ENCODE assay signal across 27 mouse cellular contexts in the genomic region with DNA sequence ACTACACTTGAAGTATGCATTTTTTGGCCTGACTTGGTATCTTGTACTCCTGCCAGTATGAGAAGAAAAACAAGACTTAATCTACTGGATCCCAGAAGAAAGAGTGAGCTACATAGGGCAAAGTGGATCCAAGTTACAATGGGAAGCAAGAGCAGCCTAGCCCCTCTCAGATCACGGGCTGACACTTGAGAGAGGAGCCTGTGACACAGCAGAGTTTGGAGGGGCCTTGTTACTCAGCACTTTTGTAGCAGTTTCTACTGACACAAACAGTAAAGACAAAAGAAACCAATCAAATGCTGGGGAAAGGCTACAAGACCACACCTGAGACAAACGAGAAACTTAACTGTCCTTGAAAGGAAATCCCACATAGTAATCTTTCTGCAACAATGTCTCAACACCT. TPM values are rescaled to one million over a fixed set of nuclear protein-coding genes. Genes with fewer than 3 reads are reported as not detected.
DNase-seq lines count a peak whose midpoint lies in the region; ATAC-seq and TF ChIP-seq lines count a peak whose summit lies in the region.
"Had no signal": no experiment of that assay in that cellular context is flagged by ENCODE, and none has a peak within 500 bp of the region (broad histone marks: within the 10 kb centered on the region; RNA-seq: fewer than 3 reads in every experiment).

No protein-coding gene starts in this region.

- H3K9ac ChIP-seq in liver, embryonic 15.5 days = no peak overlapping the region
- no peak overlapping the region for H3K9ac ChIP-seq in liver, embryonic 11.5 days (ENCODE audit: low read depth, low read length)
- H3K9ac ChIP-seq in liver, postnatal 0 days (replicated peaks) = no peak overlapping the region
- no peak overlapping the region for H3K9ac ChIP-seq in hindbrain, embryonic 12.5 days
- H3K9ac ChIP-seq: forebrain, postnatal 0 days; heart, embryonic 12.5 days; hindbrain, embryonic 14.5 days; limb, embryonic 12.5 days; liver, embryonic 13.5 days; lung, embryonic 14.5 days; midbrain, embryonic 12.5 days; neural tube, embryonic 13.5 days had no signal

- H3K4me3 ChIP-seq in liver, embryonic 15.5 days (replicated peaks) = no peak overlapping the region
- no peak overlapping the region for H3K4me3 ChIP-seq in liver, embryonic 11.5 days (ENCODE audit: low read depth, low read length)
- no peak overlapping the region for H3K4me3 ChIP-seq in liver, postnatal 0 days (ENCODE audit: low read depth, low read length)
- no peak overlapping the region for H3K4me3 ChIP-seq in hindbrain, embryonic 12.5 days
- H3K4me3 ChIP-seq: erythroblast, embryonic 14.5 days; heart, embryonic 12.5 days; left cerebral cortex, adult 2 months; limb, embryonic 12.5 days; liver, embryonic 13.5 days; midbrain, embryonic 12.5 days; neural tube, embryonic 13.5 days had no signal

- ATAC-seq in liver, embryonic 15.5 days (ENCODE audit: insufficient read depth) = no peak
- ATAC-seq in liver, embryonic 11.5 days (replicated peaks; ENCODE audit: low FRiP score) = no peak
- no peak for ATAC-seq in liver, postnatal 0 days
- no peak for ATAC-seq in hindbrain, embryonic 12.5 days (ENCODE audit: low FRiP score)
- ATAC-seq: forebrain, postnatal 0 days; intestine, postnatal 0 days had no signal

- no peaks in the 10 kb centered on the region for H3K9me3 ChIP-seq in liver, embryonic 15.5 days (replicated peaks)
- H3K9me3 ChIP-seq in liver, embryonic 11.5 days (ENCODE audit: control insufficient read depth, low read length) = no peaks in the 10 kb centered on the region
- no peaks in the 10 kb centered on the region for H3K9me3 ChIP-seq in liver, postnatal 0 days (ENCODE audit: low read length)
- H3K9me3 ChIP-seq in hindbrain, embryonic 12.5 days (replicated peaks) = no peaks in the 10 kb centered on the region
- H3K9me3 ChIP-seq: heart, embryonic 12.5 days; limb, embryonic 12.5 days; liver, embryonic 13.5 days; midbrain, embryonic 12.5 days; neural tube, embryonic 13.5 days had no signal

- 0 out of 2 replicates have a peak overlapping the region, but pooled peaks have one; percentile 41 for H3K27ac ChIP-seq in liver, embryonic 15.5 days (replicated peaks)
- H3K27ac ChIP-seq in liver, embryonic 11.5 days (ENCODE audit: low read depth, low read length) = no peak overlapping the region
- H3K27ac ChIP-seq in liver, postnatal 0 days (ENCODE audit: low read depth) = peak overlapping the region; percentile 55
- H3K27ac ChIP-seq in hindbrain, embryonic 12.5 days = no peak overlapping the region
- H3K27ac ChIP-seq: hindbrain, embryonic 14.5 days; left cerebral cortex, adult 2 months; limb, embryonic 12.5 days; midbrain, embryonic 12.5 days; neural tube, embryonic 13.5 days had no signal

- 7% methylated on average over 2 of the region's 2 CpGs for WGBS in liver, embryonic 15.5 days (ENCODE audit: insufficient replicate concordance)
- WGBS in liver, embryonic 11.5 days = 43% methylated on average over 2 of the region's 2 CpGs
- WGBS in liver, postnatal 0 days (ENCODE audit: insufficient replicate concordance) = 20% methylated on average over 2 of the region's 2 CpGs
- WGBS in hindbrain, embryonic 12.5 days = 60% methylated on average over 2 of the region's 2 CpGs

- no peaks in the 10 kb centered on the region for H3K27me3 ChIP-seq in liver, embryonic 15.5 days
- H3K27me3 ChIP-seq in liver, embryonic 11.5 days (replicated peaks; ENCODE audit: control insufficient read depth, insufficient read depth, low read length) = no peaks in the 10 kb centered on the region
- H3K27me3 ChIP-seq in liver, postnatal 0 days (ENCODE audit: insufficient read depth, low read length) = no peaks in the 10 kb centered on the region
- no peaks in the 10 kb centered on the region for H3K27me3 ChIP-seq in hindbrain, embryonic 12.5 days
- H3K27me3 ChIP-seq: heart, embryonic 12.5 days; limb, embryonic 12.5 days; liver, embryonic 13.5 days; midbrain, embryonic 12.5 days; neural tube, embryonic 13.5 days had no signal

- H3K4me2 ChIP-seq in liver, embryonic 15.5 days = no peak overlapping the region
- H3K4me2 ChIP-seq in liver, embryonic 11.5 days = no peak overlapping the region
- H3K4me2 ChIP-seq in liver, postnatal 0 days (ENCODE audit: low read depth, low read length) = peak overlapping the region; percentile 36; the same call in 1 of the 2 replicates
- no peak overlapping the region for H3K4me2 ChIP-seq in hindbrain, embryonic 12.5 days (replicated peaks)
- H3K4me2 ChIP-seq: heart, embryonic 12.5 days; hindbrain, embryonic 14.5 days; limb, embryonic 12.5 days; liver, embryonic 13.5 days; lung, embryonic 14.5 days; midbrain, embryonic 12.5 days; neural tube, embryonic 13.5 days had no signal

- H3K36me3 ChIP-seq in liver, embryonic 15.5 days (replicated peaks) = no peaks in the 10 kb centered on the region
- H3K36me3 ChIP-seq in liver, embryonic 11.5 days (ENCODE audit: control insufficient read depth, insufficient read depth, low read length) = no peaks in the 10 kb centered on the region
- H3K36me3 ChIP-seq in liver, postnatal 0 days (replicated peaks; ENCODE audit: insufficient read depth, low read length) = no peaks in the 10 kb centered on the region
- no peaks in the 10 kb centered on the region for H3K36me3 ChIP-seq in hindbrain, embryonic 12.5 days
- H3K36me3 ChIP-seq: heart, embryonic 12.5 days; limb, embryonic 12.5 days; liver, embryonic 13.5 days; midbrain, embryonic 12.5 days; neural tube, embryonic 13.5 days had no signal

- TF ChIP-seq CTCF in liver, postnatal 0 days (IDR thresholded peaks at IDR 0.05; ENCODE audit: low read depth) = no peak

- H3K4me1 ChIP-seq in liver, embryonic 15.5 days (replicated peaks) = 0 out of 2 replicates have a peak, but pooled peaks cover 3% of the 10 kb centered on the region
- no peaks in the 10 kb centered on the region for H3K4me1 ChIP-seq in liver, embryonic 11.5 days (replicated peaks; ENCODE audit: control insufficient read depth, insufficient read depth, low read length)
- H3K4me1 ChIP-seq in liver, postnatal 0 days (ENCODE audit: insufficient read depth) = peaks cover 17% of the 10 kb centered on the region
- no peaks in the 10 kb centered on the region for H3K4me1 ChIP-seq in hindbrain, embryonic 12.5 days
- H3K4me1 ChIP-seq: limb, embryonic 12.5 days; midbrain, embryonic 12.5 days; neural tube, embryonic 13.5 days had no signal

- DNase-seq in liver, embryonic 11.5 days (ENCODE audit: low spot score) = no peak
- DNase-seq in thymus, postnatal 0 days (ENCODE audit: low spot score) = peak; percentile 69
- DNase-seq in thymus, adult 18-20 months = no peak
- DNase-seq in liver, postnatal 0 days = no peak
- DNase-seq in cerebellum, postnatal 4 days (ENCODE audit: low spot score in 2 of 2) = no peak
- DNase-seq: adrenal gland, postnatal 14 days; cerebellum, adult 18-20 months; cerebellum, postnatal 10 days; forebrain, postnatal 0 days; gastrocnemius, postnatal 10 days; heart, postnatal 4 days; kidney, postnatal 14 days; layer of hippocampus, adult 9-11 months; liver, embryonic 13.5 days; lung, embryonic 14.5 days; lung, postnatal 14 days; right cerebral cortex, postnatal 4 days had no signal

- no peak for TF ChIP-seq EP300 in liver, postnatal 0 days (IDR thresholded peaks at IDR 0.05; ENCODE audit: low read depth)

RNA-seq across cellular contexts. Expression of a gene that starts 9.8 kb away (rescaled TPM):
- 2.3 and 2.4 TPM in 2 replicates for polyA plus RNA-seq in liver, embryonic 15.5 days (2015; fragmentation: Nextera tagmentation; extraction: Ambion mirVana)
- 6.1 and 6.3 TPM in 2 replicates for polyA plus RNA-seq in liver, embryonic 11.5 days (2014; fragmentation: Nextera tagmentation; extraction: Ambion mirVana)
- polyA plus RNA-seq in thymus, postnatal 0 days (2015; fragmentation: Nextera tagmentation; extraction: Ambion mirVana) = 9.8 TPM in 2 replicates
- polyA plus RNA-seq in liver, postnatal 0 days (2015; fragmentation: Nextera tagmentation; extraction: Ambion mirVana) = 2.0 and 2.2 TPM in 2 replicates
- 20.4 and 22.5 TPM in 2 replicates for polyA plus RNA-seq in hindbrain, embryonic 12.5 days (2016; fragmentation: Nextera tagmentation; extraction: Ambion mirVana)

Comparison
In these comparisons a context has a peak if more than half of its experiments do, and no peak if none do; other contexts are left out.
1. H3K27ac ChIP-seq: peak in liver, embryonic 15.5 days (single experiment) and liver, postnatal 0 days (single experiment); none in liver, embryonic 11.5 days (single experiment) and hindbrain, embryonic 12.5 days (single experiment).